Mouse (Mus musculus) bone marrow, adult 2 months (tissue): ENCODE measurements around the gene Sphk2. TPM values are rescaled to one million over a fixed set of nuclear protein-coding genes. Genes with fewer than 3 reads are reported as not detected.

Experiments used
- H3K27ac ChIP-seq: fragments of 200-500 bp; 2 replicates; pipeline ENCODE4 v1.5.1; 2012; ENCODE audit warnings: low read depth, mild to moderate bottlenecking, control low read depth, inconsistent platforms, low read length; ENCODE audit not compliant: control insufficient read depth, poor library complexity, insufficient read depth
- H3K4me1 ChIP-seq: fragments of 200-500 bp; 2 replicates; pipeline ENCODE4 v1.6.1; 2011; ENCODE audit warnings: low read length; ENCODE audit not compliant: control insufficient read depth, insufficient read depth
- H3K4me3 ChIP-seq: fragments of 200-500 bp; replicated peaks from 2 replicates; pipeline ENCODE3; 2011; ENCODE audit warnings: mild to moderate bottlenecking, low read depth, low read length, control low read depth; ENCODE audit not compliant: control insufficient read depth
- CTCF ChIP-seq: fragments of 200-500 bp; IDR thresholded peaks from 2 replicates; pipeline ENCODE4 v1.5.1; 2011; ENCODE audit warnings: low read length, control low read depth; ENCODE audit not compliant: control insufficient read depth, insufficient read depth
- POLR2A ChIP-seq: fragments of 200-500 bp; IDR thresholded peaks from 2 replicates; pipeline ENCODE4 v1.6.1; 2011; ENCODE audit warnings: low read depth, mild to moderate bottlenecking, control low read depth, low read length, borderline replicate concordance; ENCODE audit not compliant: control insufficient read depth
- WGBS: fragments of 180-500 bp; shearing (Covaris S2); methylation state at CpG from one replicate; pipeline ENCODE4 v1.1.7; 2018; 5-methylcytosine and 5-hydroxymethylcytosine counted together
- polyA plus RNA-seq: library from polyadenylated mRNA; stranded (reverse); fragments of >200 nt; gene quantifications from 2 replicates; pipeline ENCODE4 v1.2.4, GENCODE M21; 2011; ENCODE audit warnings: low replicate concordance; ENCODE audit not compliant: missing spikeins, insufficient read depth, insufficient read length

Gene Sphk2
- polyA plus RNA-seq, 1 experiment = 24.4 TPM

GRCm38 (mm10) chr7:45716952-45717917 lies 567 bp downstream of the Sphk2 start:
- no peak for TF ChIP-seq POLR2A
- TF ChIP-seq CTCF = no peak
- WGBS = 4% methylated on average over 31 of the region's 31 CpGs
- peaks cover 4% of the 10 kb centered on the region; the same call in 1 of the 2 replicates for H3K4me1 ChIP-seq
- peak overlapping the region; percentile 94 for H3K27ac ChIP-seq
- peak overlapping the region; percentile 84 for H3K4me3 ChIP-seq

- TF ChIP-seq POLR2A (no peak), CTCF (no peak)
- 67% methylated on average over 3 of the region's 3 CpGs for WGBS
- peak overlapping the region; percentile 88 for H3K27ac ChIP-seq
- H3K4me1 ChIP-seq = peaks cover 4% of the 10 kb centered on the region; the same call in 1 of the 2 replicates
- H3K4me3 ChIP-seq = peak overlapping the region; percentile 52
These were observed 1.3 kb downstream of the Sphk2 start for GRCm38 (mm10) chr7:45716460-45716857.

GRCm38 (mm10) chr7:45715741-45716459 lies 1.9 kb downstream of the Sphk2 start:
- WGBS = 31% methylated on average over 19 of the region's 19 CpGs
- peak; percentile 32; the same call in 1 of the 2 replicates for TF ChIP-seq POLR2A
- no peak for TF ChIP-seq CTCF
- Histone ChIP-seq H3K4me1 (peaks cover 4% of the 10 kb centered on the region; the same call in 1 of the 2 replicates), H3K4me3 (peak overlapping the region; percentile 72), H3K27ac (peak overlapping the region; percentile 88)

- Histone ChIP-seq H3K4me1 (peaks cover 4% of the 10 kb centered on the region; the same call in 1 of the 2 replicates), H3K27ac (peak within 1 kb of the TSS; percentile 88), H3K4me3 (peak within 1 kb of the TSS; percentile 83)
- TF ChIP-seq POLR2A = peak; percentile 71; the same call in 1 of the 2 replicates
- TF ChIP-seq CTCF = no peak; the same call in 1 of the 2 replicates
- 6% methylated on average over 34 of the region's 34 CpGs for whole genome bisulfite sequencing
These were observed 2.6 kb downstream of the Sphk2 start, which contains the start of gene Rpl18 for GRCm38 (mm10) chr7:45715090-45715708. Rpl18 (plus strand) TSS chr7:45715457.

- peaks cover 4% of the 10 kb centered on the region; the same call in 1 of the 2 replicates for H3K4me1 ChIP-seq
- H3K27ac ChIP-seq = peak overlapping the region; percentile 49
These were observed 3.1 kb downstream of the Sphk2 start for GRCm38 (mm10) chr7:45714630-45715089.

GRCm38 (mm10) chr7:45713881-45714520 lies 3.8 kb downstream of the Sphk2 start:
- no peak overlapping the region for H3K4me3 ChIP-seq
- TF ChIP-seq CTCF (no peak), POLR2A (no peak)
- no peak overlapping the region for H3K27ac ChIP-seq
- WGBS = 84% methylated on average over 6 of the region's 6 CpGs
- peaks cover 6% of the 10 kb centered on the region; the same call in 1 of the 2 replicates for H3K4me1 ChIP-seq

More at GRCm38 (mm10) chr7:45714630-45715089, 3.1 kb downstream of the Sphk2 start:
- TF ChIP-seq POLR2A (no peak), CTCF (no peak)
- peak overlapping the region; percentile 83 for H3K4me3 ChIP-seq
- WGBS = 10% methylated on average over 14 of the region's 14 CpGs

- no peak overlapping the region for H3K4me3 ChIP-seq
- TF ChIP-seq CTCF = no peak
- TF ChIP-seq POLR2A = no peak
- no peak overlapping the region for H3K27ac ChIP-seq
- H3K4me1 ChIP-seq = peaks cover 9% of the 10 kb centered on the region
- WGBS = 90% methylated on average over 16 of the region's 16 CpGs
These were observed 4.4 kb downstream of the Sphk2 start for GRCm38 (mm10) chr7:45713396-45713795.
